Mouse (Mus musculus): ENCODE data around the gene Wipi1.

Gene Wipi1

DNA sequence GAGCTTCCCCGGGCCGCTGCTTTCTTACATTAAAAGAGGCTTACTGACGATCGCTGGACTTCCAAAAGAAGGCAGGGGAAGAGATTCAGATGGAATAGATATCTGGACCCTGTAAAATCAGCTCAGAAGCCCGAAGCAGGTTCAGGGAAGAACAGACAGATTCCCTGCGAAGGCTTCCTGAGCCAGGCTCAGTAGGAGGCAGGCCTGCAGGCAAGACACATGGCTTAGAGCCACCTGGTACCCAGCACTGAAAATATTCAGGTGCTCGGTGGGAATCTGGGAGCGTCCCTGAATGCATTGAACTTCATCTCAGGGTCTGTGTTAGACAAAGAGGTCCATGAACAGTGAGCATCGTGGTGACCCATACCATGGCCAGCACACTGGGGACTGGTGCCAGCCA lies 31.8 kb downstream of the Wipi1 start:
- DNase-seq (ENCODE audit: low spot score in 2 of 2): no peak

DNA sequence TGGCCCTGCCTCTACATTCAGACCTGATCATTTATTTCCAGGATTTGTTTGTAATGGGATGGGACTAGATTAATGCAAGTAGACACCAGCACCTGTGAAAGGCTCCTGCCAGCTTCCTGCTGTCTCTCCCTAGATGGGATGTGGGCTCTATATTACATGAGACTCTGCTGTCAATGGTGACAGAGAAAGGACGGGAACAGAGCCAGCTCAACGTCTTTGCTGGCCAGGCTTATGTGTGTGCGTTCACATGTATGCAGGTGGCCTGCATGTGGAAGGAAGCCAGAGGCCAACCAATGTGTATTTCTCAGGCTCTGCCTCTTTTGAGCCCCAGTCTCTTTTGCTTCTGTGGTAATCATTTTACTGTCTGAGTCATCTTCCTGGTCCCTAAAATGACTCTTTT lies 33.2 kb downstream of the Wipi1 start:
- no peak for DNase-seq (ENCODE audit: low spot score in 2 of 2)

DNA sequence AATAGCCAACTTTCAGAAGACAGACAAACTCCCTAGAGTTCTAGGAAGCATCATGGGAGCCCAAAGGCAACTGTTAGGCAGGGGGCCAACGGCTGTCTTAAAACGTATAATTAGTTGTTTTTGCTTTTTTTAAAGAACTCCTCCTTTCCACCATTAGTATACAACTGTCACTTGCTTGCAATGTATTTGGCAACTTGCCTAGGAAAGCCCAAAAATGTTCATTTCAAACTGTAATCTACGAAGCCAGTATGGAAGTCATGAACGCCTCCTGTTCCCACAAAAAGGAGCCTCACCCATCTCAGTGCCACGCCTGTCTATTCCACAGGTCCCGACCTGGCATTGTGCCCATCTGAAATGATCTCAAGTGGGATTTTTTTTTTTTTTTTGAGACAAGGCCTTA lies 35.9 kb downstream of the Wipi1 start:
- peak in 1 of 2 experiments; percentile 19 for DNase-seq (ENCODE audit: low spot score in 2 of 2)

DNA sequence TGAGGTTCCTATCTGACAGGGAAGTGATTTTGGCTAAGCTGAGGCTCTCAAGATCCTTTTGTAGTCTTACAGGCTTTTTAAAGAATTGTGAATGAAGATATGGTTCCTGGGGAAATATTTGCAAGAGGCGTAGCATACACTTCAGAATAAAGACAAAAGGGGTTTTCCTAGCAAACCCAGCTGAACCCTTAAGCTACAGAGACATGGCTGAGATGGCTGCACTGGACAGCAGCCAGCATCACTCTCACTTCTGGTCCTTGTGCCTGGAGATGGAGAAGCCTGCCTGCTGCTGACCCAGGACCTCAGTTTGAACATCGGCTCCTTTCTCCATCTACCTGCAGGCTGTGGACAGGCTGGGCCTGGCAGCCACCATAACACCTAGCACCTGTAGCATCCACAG lies 37.2 kb downstream of the Wipi1 start:
- DNase-seq (ENCODE audit: low spot score in 2 of 2): no peak

DNA sequence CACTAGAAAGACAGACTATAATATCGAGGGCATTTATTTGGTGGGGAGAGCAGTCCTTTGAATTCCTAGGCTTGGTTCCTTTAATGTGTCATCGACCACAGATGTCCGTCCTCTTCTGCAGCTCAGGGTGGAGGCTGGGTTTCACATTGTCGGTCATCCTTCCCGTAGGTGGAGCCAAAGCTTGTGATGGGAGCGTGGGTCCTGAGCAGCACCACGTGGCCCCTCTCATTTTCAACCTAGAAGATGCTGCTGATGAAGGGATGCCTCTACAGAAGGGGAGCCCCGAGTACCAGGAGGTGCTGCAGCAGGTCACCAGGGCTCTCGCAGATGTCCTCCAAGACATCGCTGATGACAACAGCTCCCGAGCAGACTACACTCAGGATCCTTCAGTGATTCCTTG lies 39.7 kb downstream of the Wipi1 start:
- no peak for DNase-seq (ENCODE audit: low spot score in 2 of 2)

DNA sequence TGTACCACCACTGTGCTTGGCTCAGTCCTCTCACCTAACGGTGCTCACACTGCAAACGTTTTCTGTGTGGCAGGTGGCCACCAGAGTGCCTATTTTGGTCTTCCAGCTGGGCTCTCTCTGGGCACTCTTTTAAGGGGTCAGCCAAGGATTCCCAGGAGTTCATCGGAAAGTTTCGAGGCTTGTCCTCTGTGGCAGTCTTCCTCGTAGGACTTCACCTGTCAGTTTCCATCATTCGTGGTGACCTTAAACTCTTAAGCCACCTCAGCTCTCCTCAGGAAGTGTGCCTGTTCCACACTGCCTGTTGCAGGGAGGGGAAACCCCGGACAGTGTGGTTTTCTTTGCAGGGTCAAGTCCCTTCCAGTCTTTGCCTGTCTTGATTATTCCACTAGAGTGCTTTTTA lies 42.0 kb downstream of the Wipi1 start:
- DNase-seq (ENCODE audit: low spot score in 2 of 2): no peak

DNA sequence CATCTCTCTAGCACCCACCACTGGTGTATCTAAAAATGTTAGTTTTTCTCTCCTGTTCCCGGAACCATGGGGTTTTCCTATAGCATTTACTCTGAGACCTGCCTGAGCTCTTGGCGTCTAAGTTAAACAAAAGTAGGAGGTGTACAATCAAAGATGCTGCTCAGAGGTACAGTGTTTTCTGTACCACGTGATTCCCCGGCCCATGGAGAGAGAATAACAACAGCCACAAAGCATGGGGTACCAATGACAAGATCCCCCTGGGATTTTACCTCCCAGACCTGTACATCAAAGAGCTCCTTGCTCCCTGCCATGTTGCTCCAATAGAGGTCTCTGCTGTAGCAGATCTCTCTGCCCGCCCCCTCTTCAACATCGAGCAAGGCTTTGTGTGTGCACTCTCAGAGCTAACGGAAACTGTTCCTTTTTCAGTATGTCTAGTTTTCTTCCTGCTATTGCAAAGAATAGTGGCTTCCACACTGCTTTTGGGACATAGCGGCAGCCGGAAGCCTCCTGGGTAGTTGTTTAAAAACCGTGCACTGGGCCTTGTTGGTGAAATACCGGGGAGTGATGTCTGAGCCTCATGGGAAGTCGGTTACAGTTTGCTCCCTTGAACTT lies 42.7 kb downstream of the Wipi1 start:
- no peak for DNase-seq (ENCODE audit: low spot score in 2 of 2)

DNA sequence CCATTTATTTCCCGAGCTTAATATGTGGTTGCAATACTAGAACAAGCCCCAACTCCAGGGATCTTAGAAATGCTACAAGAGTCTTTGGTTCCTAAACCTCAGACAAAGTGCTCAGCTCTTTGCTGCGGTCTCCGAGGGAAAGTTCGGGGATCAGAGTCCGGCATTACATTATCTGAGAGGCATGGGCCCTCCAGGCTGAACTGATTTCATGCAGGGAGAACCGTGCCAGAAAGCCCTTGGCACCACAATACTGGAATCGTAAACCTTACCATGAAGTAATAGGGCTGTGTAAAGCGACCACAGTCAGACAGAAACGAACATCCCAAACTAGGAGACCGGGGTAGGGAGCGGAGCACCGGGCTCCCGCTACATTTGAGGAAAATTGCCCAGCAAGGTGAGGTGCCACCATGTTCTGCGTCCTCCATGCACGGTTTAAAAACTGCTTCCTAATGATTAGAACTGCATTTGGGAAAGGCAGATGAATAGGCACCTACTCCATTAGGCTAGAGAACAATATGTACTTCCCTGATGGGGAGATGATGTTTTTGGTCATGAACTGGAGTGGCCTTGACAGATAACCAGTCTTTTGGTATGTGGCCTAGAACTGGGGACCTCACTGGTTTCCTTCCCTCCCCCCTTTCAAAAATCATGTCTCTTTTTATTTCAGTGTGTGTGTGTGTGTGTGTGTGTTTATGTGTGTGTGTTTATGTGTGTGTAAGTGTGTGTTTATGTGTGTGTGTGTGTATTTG lies 47.1 kb downstream of the Wipi1 start:
- no peak for DNase-seq (ENCODE audit: low spot score in 2 of 2)

DNA sequence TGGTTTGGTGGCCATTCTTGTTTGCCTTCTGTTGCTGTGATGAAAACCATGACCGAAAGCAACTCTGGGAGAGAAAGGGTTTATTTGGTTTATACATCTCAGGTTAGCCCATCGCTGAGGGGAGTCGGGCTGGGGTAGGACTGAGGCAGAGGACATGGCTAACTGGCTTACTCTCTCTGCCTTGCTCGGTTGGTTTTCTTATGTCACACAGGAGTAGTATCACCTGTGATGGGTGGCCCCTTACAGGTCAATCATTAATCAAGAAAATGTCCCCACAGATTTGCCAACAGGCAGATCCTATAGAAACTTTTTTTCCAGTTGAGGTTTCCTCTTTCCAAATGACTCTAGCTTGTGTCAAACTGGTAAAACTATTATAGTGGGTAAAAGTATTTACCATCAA lies 48.1 kb downstream of the Wipi1 start:
- DNase-seq (ENCODE audit: low spot score in 2 of 2): no peak

DNA sequence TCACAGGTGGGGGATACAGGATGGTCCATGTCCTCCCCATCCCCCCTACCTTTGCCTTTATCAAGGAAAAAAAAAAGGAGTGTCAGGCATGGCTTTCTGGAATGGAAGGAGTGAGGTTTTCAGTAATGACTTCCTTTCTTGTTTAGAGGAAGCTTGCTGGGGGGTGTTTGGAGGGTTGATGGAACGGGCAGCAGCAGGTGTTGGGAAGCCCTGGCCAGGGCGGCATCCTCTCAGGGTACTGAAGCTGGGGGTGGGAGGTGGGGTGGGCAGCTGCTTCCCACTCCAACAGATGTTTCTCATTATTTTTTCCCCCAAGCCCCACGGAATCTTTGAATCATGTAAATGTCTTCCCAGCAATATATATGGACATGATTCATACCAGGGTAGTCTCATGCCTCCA lies 50.3 kb downstream of the Wipi1 start:
- DNase-seq (ENCODE audit: low spot score in 2 of 2): no peak

DNA sequence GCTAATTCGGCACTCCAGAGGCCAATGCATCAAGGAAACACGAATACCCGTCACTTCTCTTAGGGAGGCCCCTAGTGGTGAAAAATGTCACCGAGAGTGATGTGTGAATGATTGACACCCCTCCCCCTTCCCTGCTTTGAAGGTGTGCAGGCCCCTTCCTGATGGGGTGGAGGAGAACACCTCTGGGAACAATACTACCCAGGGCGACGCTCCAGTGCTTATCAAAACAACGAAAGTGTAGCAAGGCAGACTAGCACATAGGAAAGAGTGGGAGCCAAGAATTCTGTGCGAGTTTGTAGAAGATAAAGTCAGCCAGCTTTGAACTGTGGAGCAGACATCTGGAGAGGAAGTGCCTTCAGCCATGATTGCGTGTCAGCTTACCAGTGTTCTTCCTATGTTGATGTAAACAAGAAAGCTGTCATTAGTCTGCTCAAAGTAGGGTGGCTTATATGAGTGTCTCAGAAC lies 50.9 kb downstream of the Wipi1 start:
- peak; percentile 56 to 75 for DNase-seq (ENCODE audit: low spot score in 2 of 2)

DNA sequence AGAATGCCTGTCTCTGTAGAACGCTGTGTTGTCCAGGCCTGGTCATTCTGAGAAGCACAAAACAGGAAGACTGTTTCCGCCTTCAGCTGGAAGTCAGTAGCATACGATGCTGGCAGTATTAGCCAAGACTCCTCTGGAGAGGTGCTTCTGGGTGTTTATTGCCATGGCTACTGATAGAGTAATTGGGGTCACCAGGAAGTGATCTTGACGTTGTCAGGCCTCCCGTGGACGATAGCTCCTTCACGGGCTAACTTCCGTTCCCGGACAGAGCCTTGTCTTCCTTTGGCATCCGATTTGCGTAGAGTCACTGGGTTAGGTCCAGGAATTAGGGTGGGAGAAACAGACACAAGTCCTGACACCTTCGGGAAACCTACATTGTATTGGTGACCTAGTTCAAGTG lies 52.5 kb downstream of the Wipi1 start:
- no peak for DNase-seq (ENCODE audit: low spot score in 2 of 2)

DNA sequence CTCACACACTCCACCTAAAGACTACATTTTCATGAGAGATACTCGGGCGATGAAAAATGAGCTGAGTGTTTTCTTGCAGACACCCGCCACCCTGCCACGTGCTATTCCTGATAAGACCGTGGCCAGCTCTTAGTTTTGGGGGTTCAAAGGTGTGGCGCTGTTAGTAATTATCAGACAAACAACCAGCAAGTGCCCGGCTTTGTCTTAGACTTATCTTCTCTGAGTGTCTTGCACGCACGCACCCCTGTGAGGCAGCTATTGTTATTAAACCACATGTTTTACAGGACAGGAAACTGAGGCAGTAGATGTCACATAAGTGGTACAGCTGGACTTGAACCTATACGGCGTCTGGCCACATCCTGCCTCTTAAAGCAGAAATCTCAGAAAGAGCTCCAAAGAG lies 54.3 kb downstream of the Wipi1 start:
- peak; percentile 57 to 79 for DNase-seq (ENCODE audit: low spot score in 2 of 2)

DNA sequence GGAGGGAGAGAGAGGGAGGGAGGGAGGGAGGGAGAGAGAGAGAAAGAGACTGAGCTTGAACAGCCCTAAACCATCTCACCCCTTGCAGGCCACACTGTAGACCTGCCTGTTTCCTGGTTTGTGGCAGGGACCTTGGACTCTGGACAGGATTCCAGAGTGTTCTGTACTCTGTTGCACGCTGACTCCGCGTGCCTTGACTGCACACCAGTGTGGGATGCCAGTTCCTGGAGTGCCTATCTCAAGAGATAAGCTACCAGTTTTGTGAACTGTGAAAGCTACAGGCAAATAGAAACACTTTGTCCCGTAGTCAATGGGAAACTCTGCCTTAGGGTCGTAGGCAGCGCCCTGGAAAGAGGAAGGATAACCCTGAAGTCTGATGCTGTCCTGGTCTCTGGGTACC lies 55.6 kb downstream of the Wipi1 start:
- DNase-seq (ENCODE audit: low spot score in 2 of 2): peak in 1 of 2 experiments; percentile 23

DNA sequence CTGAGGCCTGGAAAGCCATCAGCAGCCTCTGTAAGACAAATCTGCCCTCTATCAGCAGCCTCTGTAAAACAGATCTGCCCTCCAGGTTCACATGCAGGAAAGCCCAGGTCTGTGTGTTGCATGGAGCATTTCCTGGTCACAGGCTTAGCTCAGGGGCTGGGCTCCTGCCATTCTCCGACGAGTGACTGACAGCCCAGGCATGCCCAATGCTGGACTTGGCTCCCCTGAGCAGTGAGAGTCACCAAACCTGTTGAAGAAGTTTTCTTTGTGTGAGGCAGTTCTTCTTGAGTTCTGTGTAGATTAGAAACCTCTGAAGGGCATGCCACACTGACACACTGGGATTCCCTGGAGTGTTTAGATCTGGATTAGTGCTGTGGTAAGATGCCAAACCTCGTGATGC lies 57.3 kb downstream of the Wipi1 start:
- DNase-seq (ENCODE audit: low spot score in 2 of 2): no peak

DNA sequence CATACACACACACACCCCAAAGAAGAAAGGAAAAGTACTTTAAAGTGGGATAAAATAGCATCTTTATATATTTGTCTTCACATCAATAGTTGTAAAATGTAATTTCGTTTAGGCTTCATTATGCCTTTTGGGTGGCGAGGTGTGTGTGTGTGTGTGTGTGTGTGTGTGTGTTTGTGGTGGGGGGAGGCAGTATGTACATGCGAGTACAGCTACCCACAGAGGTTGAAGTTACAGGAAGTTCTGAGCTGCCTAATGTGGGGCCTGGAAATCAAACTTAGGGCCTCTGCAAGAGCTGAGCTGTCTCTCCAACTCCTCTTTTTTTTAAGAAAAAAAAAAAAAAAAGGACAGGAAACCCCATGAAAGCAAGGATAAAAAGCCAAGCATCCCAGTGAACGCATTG lies 57.8 kb downstream of the Wipi1 start:
- no peak for DNase-seq (ENCODE audit: low spot score in 2 of 2)

DNA sequence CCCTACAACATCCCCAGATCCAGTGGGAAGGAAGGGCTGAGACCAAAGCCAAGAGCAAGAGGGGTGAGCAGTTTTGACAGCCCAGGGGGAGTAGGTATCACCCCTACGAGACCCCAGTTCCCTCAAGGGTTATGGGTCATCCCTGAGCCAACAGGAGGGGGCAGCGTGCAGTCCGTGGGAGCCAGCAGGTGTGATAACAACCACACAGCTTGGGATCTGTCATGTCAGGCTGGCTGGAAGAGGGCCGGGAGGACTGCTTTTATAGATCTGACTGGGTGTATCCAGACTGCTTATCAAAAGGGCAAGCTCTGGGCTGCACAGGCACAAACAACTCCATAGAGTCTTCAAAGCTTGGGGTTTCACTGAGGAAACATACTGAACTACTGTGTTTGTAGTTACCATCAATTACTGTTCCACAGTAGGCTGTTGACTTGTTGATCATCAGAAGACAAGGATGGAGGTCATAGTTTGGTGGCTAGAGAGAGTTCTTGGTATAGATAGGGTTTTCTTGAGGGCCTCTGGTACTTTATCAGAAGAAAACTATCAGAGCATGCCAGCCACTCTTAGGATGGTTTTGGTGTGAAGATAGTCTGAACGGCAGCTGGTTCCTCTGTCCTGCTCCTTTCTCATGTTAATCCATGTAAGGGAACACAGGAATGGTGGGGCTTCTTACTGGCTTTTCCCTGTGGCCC lies 62.0 kb downstream of the Wipi1 start:
- peak; percentile 66 to 78 for DNase-seq (ENCODE audit: low spot score in 2 of 2)

DNA sequence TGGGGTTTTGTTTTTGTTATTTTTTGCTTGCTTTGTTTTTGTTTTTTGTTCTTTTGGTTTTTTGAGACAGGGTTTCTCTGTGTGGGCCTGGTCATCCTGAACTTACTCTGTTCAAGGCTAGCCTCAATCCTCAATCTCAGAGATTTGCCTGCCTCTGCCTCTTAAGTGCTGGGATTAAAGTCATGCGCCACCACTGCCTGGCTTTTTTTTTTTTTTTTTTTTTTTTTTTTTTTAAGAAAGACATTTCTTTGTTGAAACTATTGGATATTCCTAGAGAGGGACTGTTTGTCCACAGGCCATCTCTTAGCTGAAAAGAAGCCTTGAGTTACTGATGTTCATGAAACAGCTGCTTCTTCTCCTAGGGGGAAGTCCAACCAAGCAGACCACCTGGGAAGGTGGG lies 64.1 kb downstream of the Wipi1 start:
- no peak for DNase-seq (ENCODE audit: low spot score in 2 of 2)

DNA sequence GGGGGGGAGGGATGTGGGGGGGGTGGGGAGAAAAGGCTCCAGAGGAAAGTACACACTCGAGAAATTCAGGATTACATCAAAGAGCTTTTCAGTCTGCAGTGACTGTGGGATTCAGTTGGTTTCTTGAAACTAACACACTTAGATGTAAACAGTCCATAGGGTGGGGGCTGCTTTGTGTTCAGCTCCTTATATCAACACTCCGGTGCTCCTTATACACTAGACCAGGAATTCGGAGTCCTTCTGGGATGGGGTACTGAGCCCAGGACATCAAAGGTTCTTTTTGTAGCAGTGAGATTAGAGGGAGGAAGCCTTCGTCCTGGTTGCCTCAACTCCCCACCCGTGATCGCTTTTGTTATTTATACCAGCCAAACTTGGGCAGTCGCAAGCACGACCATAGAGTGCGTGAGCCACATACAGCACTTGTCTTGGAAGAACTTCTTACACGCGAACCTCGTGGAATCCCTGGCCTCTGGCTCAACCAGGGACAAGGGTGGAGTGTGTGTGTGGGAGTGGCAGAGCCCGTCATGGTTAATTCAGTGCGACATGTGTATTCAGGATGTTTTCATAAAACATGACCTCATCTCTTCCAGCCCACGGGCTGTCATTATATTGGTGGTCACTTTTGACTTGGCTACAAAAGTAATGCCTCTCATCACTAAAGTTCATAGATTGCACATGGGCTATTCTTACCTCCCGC lies 65.3 kb downstream of the Wipi1 start:
- DNase-seq (ENCODE audit: low spot score in 2 of 2): no peak

DNA sequence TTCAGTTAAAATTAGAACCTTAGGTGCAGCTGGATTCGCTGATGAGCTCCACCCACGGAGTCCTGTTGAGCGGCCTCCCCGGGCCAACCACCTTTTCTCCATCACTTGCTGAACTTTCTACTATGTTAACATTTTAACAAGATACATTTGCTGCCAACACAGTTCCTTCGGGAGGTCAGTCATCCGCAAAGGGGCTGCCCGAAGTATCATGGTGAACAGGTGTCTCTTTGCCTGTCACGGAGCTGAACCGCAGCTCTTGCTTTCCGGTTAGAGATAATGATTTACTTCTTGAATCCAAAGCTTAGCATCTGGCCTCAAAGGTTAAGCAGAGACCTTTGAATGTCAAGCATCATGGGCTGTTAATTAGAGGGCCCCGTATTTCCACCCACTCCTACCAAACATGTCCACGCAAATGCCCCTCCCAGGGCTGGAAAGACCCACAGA lies 66.0 kb downstream of the Wipi1 start:
- DNase-seq (ENCODE audit: low spot score in 2 of 2): no peak

DNA sequence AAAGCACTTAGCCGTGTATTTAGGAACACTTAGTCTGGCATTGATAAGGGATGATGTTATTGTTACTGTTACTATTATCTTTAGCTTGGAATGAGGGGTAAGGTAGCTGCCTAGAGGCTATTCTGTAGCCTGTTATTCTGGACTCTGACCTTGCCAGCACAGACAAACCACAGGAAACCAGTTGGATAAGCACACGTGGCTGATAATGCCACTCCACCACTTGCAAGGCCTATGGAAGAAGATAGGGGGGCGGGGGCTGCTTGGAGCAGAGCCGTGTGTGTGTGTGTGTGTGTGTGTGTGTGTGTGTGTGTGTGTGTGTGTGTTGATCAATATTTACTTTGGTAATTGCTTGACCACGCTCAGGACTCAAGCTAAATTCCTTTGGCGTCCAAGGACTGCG lies 66.5 kb downstream of the Wipi1 start:
- no peak for DNase-seq (ENCODE audit: low spot score in 2 of 2)

DNA sequence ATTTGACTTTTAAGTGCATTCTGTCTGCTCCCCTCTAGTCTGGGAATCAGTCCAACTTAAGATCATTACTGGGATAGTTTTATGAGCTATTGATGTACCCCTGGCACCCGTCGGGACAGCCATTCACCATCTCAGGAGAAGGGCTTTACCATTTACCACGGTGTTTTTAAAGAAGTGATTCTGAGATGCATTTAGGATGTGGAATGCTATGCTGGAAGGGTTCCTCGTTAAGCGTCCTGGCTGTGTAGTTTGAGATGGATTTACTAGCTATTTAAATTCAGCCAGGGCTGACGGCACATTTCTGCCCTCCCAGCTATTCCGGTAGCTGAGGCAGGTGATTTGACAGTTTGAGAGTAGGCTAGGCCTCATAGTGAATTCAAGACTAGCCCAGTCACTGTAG lies 67.3 kb downstream of the Wipi1 start:
- DNase-seq (ENCODE audit: low spot score in 2 of 2): no peak
